Mouse (Mus musculus): ENCODE results near the gene Btnl4. TPM values are rescaled to one million over a fixed set of nuclear protein-coding genes. Genes with fewer than 3 reads are reported as not detected.
"Not testable (repeated sequence)": the region's sequence is repeated elsewhere in the genome, so short reads cannot be mapped to it uniquely, and the experiment has no call there.

Btnl4 gene
- polyA plus RNA-seq, 1 experiment from 2014 or later: 0.10 TPM

DNA sequence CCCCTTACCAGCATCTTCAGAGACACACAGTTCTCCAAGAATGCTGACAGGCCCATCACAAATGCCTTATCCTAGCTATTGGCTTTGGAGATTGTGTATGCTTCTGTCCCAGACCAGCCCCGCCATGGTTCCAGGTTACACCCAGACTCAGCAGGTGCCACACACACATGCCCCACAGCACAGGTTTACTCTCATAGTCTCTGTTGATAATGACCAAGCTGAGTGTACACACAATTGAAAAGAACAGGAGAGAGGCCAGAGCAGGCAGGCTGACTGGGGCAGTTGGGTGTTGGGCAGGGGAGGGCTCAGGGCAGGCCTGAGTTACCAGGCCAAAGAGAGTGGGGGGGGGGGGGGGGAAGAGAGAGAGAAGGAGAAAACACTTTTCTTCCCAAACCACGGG lies 691 bp downstream of the Btnl4 start:
- Histone ChIP-seq H3K9ac (replicated peaks; ENCODE audit: low read depth) (no peak overlapping the region), H3K27me3 (replicated peaks; ENCODE audit: insufficient read depth, low read length) (no peaks in the 10 kb centered on the region), H3K4me1 (ENCODE audit: insufficient read depth, low read depth, low read length) (no peaks in the 10 kb centered on the region), H3K9me3 (ENCODE audit: low read length) (no peaks in the 10 kb centered on the region), H3K4me2 (replicated peaks; ENCODE audit: low read depth, low read length) (no peak overlapping the region), H3K36me3 (ENCODE audit: insufficient read depth, low read length) (no peaks in the 10 kb centered on the region), H3K27ac (ENCODE audit: low read length) (no peak overlapping the region), H3K4me3 (ENCODE audit: low read depth, low read length) (no peak overlapping the region)
- no peak for TF ChIP-seq EP300 (IDR thresholded peaks at IDR 0.05)
- TF ChIP-seq CTCF (IDR thresholded peaks at IDR 0.05): no peak
- DNase-seq (ENCODE audit: low spot score) (no peak), ATAC-seq (no peak)
- 92% methylated on average over 1 of the region's 2 CpGs for WGBS

DNA sequence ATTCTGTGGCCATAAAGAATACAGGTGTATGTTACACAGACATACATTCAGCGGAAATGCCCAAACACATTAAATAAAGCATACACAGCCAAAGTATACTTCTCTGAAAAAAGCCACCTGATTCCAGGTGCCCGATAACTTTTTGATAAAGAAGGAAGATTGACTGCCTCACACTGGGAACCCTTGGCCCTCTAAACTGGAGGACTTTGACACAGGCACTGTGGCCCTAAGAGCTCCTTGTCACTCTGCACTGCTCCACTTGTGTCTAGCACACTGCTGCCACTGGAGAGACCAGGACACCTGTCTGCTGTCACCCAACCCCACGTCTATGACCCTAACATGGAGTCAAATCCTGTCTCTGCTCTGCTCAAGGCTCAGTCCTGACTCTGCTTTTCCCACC lies 2.1 kb downstream of the Btnl4 start:
- Histone ChIP-seq H3K27ac (ENCODE audit: low read length) (no peak overlapping the region), H3K36me3 (ENCODE audit: insufficient read depth, low read length) (no peaks in the 10 kb centered on the region), H3K4me1 (ENCODE audit: insufficient read depth, low read depth, low read length) (no peaks in the 10 kb centered on the region), H3K9me3 (ENCODE audit: low read length) (no peaks in the 10 kb centered on the region), H3K27me3 (replicated peaks; ENCODE audit: insufficient read depth, low read length) (no peaks in the 10 kb centered on the region), H3K9ac (replicated peaks; ENCODE audit: low read depth) (no peak overlapping the region), H3K4me2 (replicated peaks; ENCODE audit: low read depth, low read length) (no peak overlapping the region), H3K4me3 (ENCODE audit: low read depth, low read length) (no peak overlapping the region)
- ATAC-seq (no peak), DNase-seq (ENCODE audit: low spot score) (no peak)
- WGBS: 66% methylated on average over 3 of the region's 3 CpGs
- TF ChIP-seq CTCF (IDR thresholded peaks at IDR 0.05): no peak
- TF ChIP-seq EP300 (IDR thresholded peaks at IDR 0.05): no peak

DNA sequence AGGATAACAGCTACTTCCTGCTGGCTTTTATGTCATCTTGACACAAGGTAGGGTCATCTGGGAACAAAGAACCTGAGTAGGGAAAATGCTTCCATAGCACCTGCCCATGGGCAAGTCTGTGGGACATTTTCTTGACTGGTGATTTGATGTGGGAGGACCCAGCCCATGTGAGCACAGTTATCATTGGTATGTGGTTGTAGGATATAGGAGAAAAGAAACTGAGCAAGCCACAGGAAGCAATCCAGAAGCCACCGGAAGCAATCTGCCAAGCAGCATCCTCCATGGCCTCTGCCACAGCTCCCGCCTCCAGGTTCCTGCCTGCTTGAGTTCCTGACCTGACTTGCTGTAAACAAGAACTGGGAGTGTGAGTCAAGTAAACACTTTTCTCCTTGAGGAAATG lies 6.6 kb downstream of the Btnl4 start:
- H3K4me1 ChIP-seq (ENCODE audit: insufficient read depth, low read depth, low read length): no peaks in the 10 kb centered on the region
- no peak overlapping the region for H3K4me2 ChIP-seq (replicated peaks; ENCODE audit: low read depth, low read length)
- no peaks in the 10 kb centered on the region for H3K9me3 ChIP-seq (ENCODE audit: low read length)
- no peaks in the 10 kb centered on the region for H3K36me3 ChIP-seq (ENCODE audit: insufficient read depth, low read length)
- H3K4me3 ChIP-seq (ENCODE audit: low read depth, low read length): no peak overlapping the region
- TF ChIP-seq EP300 (IDR thresholded peaks at IDR 0.05) (no peak), CTCF (IDR thresholded peaks at IDR 0.05) (no peak)
- ATAC-seq (no peak), DNase-seq (ENCODE audit: low spot score) (no peak)
- H3K27me3 ChIP-seq (replicated peaks; ENCODE audit: insufficient read depth, low read length): no peaks in the 10 kb centered on the region
- H3K9ac ChIP-seq (replicated peaks; ENCODE audit: low read depth): no peak overlapping the region
- 59% methylated on average over 2 of the region's 2 CpGs for WGBS
- H3K27ac ChIP-seq (ENCODE audit: low read length): no peak overlapping the region

DNA sequence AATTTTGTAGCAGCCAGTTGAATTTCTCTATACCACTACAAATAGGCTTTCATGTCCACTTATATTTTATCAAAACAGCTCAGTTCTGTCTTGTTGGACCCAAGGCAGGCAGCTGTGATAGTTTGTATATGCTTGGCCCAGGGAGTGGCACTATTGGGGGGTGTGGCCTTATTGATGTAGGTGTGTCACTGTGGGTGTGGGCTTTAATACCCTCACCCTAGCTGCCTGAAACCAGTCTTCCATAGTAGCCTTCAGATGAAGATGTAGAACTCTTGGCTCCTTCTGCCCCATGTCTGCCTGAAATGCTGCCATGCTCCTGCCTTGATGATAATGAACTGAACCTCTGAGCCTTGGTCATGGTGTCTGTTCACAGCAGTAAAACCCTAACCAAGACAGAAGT lies 11.2 kb downstream of the Btnl4 start:
- not testable (repeated sequence) for H3K4me1 ChIP-seq (ENCODE audit: insufficient read depth, low read depth, low read length); H3K9ac ChIP-seq (replicated peaks; ENCODE audit: low read depth); H3K27ac ChIP-seq (ENCODE audit: low read length); H3K4me2 ChIP-seq (replicated peaks; ENCODE audit: low read depth, low read length); H3K36me3 ChIP-seq (ENCODE audit: insufficient read depth, low read length); H3K27me3 ChIP-seq (replicated peaks; ENCODE audit: insufficient read depth, low read length); ATAC-seq; H3K9me3 ChIP-seq (ENCODE audit: low read length); DNase-seq (ENCODE audit: low spot score); H3K4me3 ChIP-seq (ENCODE audit: low read depth, low read length)

DNA sequence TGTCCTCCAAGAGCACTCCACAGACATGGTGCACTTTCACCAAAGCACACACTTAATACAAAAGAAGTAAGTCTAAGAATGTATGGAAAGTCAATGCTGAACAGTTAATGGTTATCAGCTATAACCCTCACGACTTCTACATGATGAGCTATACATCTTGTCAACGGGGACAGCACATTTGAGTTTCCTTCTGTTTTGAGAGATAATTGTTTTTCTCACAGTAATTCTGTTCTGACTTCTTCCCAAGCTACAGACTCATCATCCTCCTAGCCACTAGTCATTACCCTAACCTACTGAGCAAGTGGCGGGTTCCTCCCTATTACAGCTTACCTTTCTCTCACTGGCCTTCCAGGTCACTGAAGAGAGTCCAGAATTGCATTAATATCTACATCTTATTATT lies 17.9 kb downstream of the Btnl4 start:
- H3K27ac ChIP-seq (ENCODE audit: low read length): no peak overlapping the region
- no peak overlapping the region for H3K4me3 ChIP-seq (ENCODE audit: low read depth, low read length)
- no peaks in the 10 kb centered on the region for H3K4me1 ChIP-seq (ENCODE audit: insufficient read depth, low read depth, low read length)
- no peak for DNase-seq (ENCODE audit: low spot score)
- TF ChIP-seq CTCF (IDR thresholded peaks at IDR 0.05) (no peak), EP300 (IDR thresholded peaks at IDR 0.05) (no peak)
- H3K4me2 ChIP-seq (replicated peaks; ENCODE audit: low read depth, low read length): no peak overlapping the region
- no peaks in the 10 kb centered on the region for H3K36me3 ChIP-seq (ENCODE audit: insufficient read depth, low read length)
- no peak for ATAC-seq
- no peaks in the 10 kb centered on the region for H3K9me3 ChIP-seq (ENCODE audit: low read length)
- H3K27me3 ChIP-seq (replicated peaks; ENCODE audit: insufficient read depth, low read length): no peaks in the 10 kb centered on the region
- H3K9ac ChIP-seq (replicated peaks; ENCODE audit: low read depth): no peak overlapping the region
- 82% methylated on average over 3 of the region's 3 CpGs for WGBS

DNA sequence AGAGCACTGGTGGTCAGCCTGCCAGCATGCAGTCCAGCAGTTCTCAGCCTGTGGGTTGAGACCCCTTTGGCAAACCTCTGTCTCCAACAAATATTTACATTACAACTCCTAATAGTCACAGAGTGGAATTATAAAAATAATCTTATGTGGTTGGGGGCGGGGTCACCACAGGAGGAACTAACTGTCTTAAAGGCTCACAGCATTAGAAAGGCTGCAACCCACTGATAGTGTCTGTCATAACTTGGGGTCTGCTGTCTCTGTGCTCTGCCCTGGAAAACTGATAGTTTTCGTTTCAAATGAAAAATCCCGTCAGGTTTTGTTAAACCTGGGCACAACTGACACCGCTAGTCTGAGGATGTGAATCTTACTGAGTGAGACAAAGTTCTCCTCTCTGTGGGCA lies 19.4 kb downstream of the Btnl4 start:
- DNase-seq (ENCODE audit: low spot score) (no peak), ATAC-seq (no peak)
- Histone ChIP-seq H3K36me3 (ENCODE audit: insufficient read depth, low read length) (no peaks in the 10 kb centered on the region), H3K4me3 (ENCODE audit: low read depth, low read length) (no peak overlapping the region), H3K4me2 (replicated peaks; ENCODE audit: low read depth, low read length) (no peak overlapping the region), H3K9ac (replicated peaks; ENCODE audit: low read depth) (no peak overlapping the region), H3K9me3 (ENCODE audit: low read length) (no peaks in the 10 kb centered on the region), H3K4me1 (ENCODE audit: insufficient read depth, low read depth, low read length) (no peaks in the 10 kb centered on the region), H3K27me3 (replicated peaks; ENCODE audit: insufficient read depth, low read length) (no peaks in the 10 kb centered on the region), H3K27ac (ENCODE audit: low read length) (no peak overlapping the region)
- TF ChIP-seq CTCF (IDR thresholded peaks at IDR 0.05) (no peak), EP300 (IDR thresholded peaks at IDR 0.05) (no peak)
- 60% methylated on average over 4 of the region's 4 CpGs for WGBS

DNA sequence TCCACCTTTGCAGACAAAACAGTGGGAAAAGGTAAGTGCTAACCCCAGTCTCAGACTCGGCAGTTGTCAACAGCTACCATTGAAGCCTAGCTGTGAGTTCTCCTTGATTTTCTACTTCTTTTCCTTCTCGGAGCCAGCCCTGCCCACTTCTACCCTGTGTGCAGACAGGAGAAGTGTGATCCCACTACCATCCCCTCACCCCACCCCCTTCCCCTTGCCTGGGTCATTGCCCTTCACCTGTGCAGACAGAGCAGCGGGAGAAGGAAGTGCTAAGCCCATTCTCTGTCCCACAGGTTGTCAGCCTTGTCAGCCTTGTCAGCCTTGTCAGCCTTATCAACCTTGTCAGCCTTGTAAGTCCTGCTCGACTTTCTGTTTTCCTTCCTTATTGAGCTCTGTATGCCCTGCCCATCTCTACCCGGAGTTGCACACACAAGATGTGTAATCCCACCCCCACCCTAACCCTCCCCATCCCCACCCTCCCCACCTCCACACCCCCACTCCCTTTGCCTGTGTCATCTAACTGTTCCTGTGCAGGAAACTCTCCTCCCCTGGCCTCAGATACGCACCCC lies 28.6 kb downstream of the Btnl4 start:
- H3K9ac ChIP-seq (replicated peaks; ENCODE audit: low read depth): no peak overlapping the region
- H3K9me3 ChIP-seq (ENCODE audit: low read length): no peaks in the 10 kb centered on the region
- no peak overlapping the region for H3K4me3 ChIP-seq (ENCODE audit: low read depth, low read length)
- H3K27me3 ChIP-seq (replicated peaks; ENCODE audit: insufficient read depth, low read length): no peaks in the 10 kb centered on the region
- TF ChIP-seq CTCF (IDR thresholded peaks at IDR 0.05) (no peak), EP300 (IDR thresholded peaks at IDR 0.05) (no peak)
- 21% methylated on average over 6 of the region's 6 CpGs for WGBS
- no peak overlapping the region for H3K4me2 ChIP-seq (replicated peaks; ENCODE audit: low read depth, low read length)
- no peak for ATAC-seq
- no peak for DNase-seq (ENCODE audit: low spot score)
- no peaks in the 10 kb centered on the region for H3K4me1 ChIP-seq (ENCODE audit: insufficient read depth, low read depth, low read length)
- H3K36me3 ChIP-seq (ENCODE audit: insufficient read depth, low read length): no peaks in the 10 kb centered on the region
- H3K27ac ChIP-seq (ENCODE audit: low read length): no peak overlapping the region

Measured in lung, postnatal 0 days (tissue).